13 mouse cellular contexts compared by ENCODE assay signal in the genomic region with DNA sequence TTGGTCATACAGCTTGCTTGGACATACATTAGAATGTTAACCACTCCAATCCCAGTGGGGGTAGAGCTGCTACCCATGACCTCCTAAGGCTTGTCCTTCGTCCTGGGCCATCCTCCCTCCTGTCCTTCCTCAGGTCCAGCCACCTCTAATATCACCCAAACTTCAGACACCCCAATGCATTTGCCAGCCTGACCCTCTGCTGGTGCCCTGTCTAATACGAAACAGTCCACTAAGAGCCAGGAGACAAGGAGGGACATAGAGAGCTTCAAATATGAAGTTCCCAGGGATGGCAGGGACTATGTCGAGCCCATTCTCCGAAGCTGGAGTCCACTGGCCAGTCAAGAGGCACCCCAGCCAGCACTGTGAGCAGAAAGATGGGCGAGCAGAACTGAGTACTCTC. TPM values are rescaled to one million over a fixed set of nuclear protein-coding genes. Genes with fewer than 3 reads are reported as not detected.
DNase-seq lines count a peak whose midpoint lies in the region; ATAC-seq and TF ChIP-seq lines count a peak whose summit lies in the region.
"Had no signal": no experiment of that assay in that cellular context is flagged by ENCODE, and none has a peak within 500 bp of the region (broad histone marks: within the 10 kb centered on the region; RNA-seq: fewer than 3 reads in every experiment).

No protein-coding gene starts in this region.

- intact Hi-C loops in gastrocnemius, adult 2 months (cut with DNase I): no loop called here

- H3K27ac ChIP-seq in gastrocnemius, adult 2 months: 0 out of 2 replicates have a peak overlapping the region, but pooled peaks have one; percentile 97
- H3K27ac ChIP-seq in lung, postnatal 0 days (ENCODE audit: low read length): no peak overlapping the region
- no peak overlapping the region for H3K27ac ChIP-seq in limb, embryonic 10.5 days
- no peak overlapping the region for H3K27ac ChIP-seq in stomach, embryonic 16.5 days (ENCODE audit: low read length)

- peak overlapping the region; percentile 89; the same call in 1 of the 2 replicates for H3K4me2 ChIP-seq in lung, postnatal 0 days (replicated peaks; ENCODE audit: low read depth, low read length)
- H3K4me2 ChIP-seq in stomach, embryonic 16.5 days (ENCODE audit: low read depth, low read length): 0 out of 2 replicates have a peak overlapping the region, but pooled peaks have one; percentile 96

- no peaks in the 10 kb centered on the region for H3K9me3 ChIP-seq in lung, postnatal 0 days (ENCODE audit: low read length)
- peaks cover 3% of the 10 kb centered on the region; the same call in 1 of the 2 replicates for H3K9me3 ChIP-seq in limb, embryonic 10.5 days (replicated peaks)
- H3K9me3 ChIP-seq in stomach, embryonic 16.5 days (replicated peaks; ENCODE audit: control insufficient read depth, low read length): 0 out of 2 replicates have a peak, but pooled peaks cover 5% of the 10 kb centered on the region

- H3K9ac ChIP-seq in lung, postnatal 0 days (replicated peaks; ENCODE audit: low read depth): no peak overlapping the region
- H3K9ac ChIP-seq in stomach, embryonic 16.5 days (ENCODE audit: low read length): no peak overlapping the region

- ATAC-seq in lung, postnatal 0 days: no peak
- ATAC-seq in stomach, embryonic 16.5 days (ENCODE audit: insufficient read depth, low FRiP score): no peak
- ATAC-seq: inflammation-experienced regulatory T-cells, adult 6 months had no signal

- no peaks in the 10 kb centered on the region for H3K27me3 ChIP-seq in lung, postnatal 0 days (replicated peaks; ENCODE audit: insufficient read depth, low read length)
- H3K27me3 ChIP-seq in limb, embryonic 10.5 days (ENCODE audit: low read depth, poor library complexity, severe bottlenecking): peaks cover 16% of the 10 kb centered on the region; the same call in 1 of the 2 replicates
- no peaks in the 10 kb centered on the region for H3K27me3 ChIP-seq in stomach, embryonic 16.5 days (ENCODE audit: control insufficient read depth, insufficient read depth, low read length)

- H3K4me3 ChIP-seq in gastrocnemius, adult 2 months: peak overlapping the region; percentile 95
- no peak overlapping the region for H3K4me3 ChIP-seq in lung, postnatal 0 days (ENCODE audit: low read depth, low read length)
- peak overlapping the region; percentile 87 for H3K4me3 ChIP-seq in limb, embryonic 10.5 days
- H3K4me3 ChIP-seq in stomach, embryonic 16.5 days (replicated peaks; ENCODE audit: low read length): no peak overlapping the region

- no peak for DNase-seq in gastrocnemius, adult 2 months
- no peak for DNase-seq in gastrocnemius, postnatal 25 days
- DNase-seq in lung, postnatal 0 days (ENCODE audit: low spot score): no peak
- DNase-seq in lung, postnatal 36 days: no peak
- DNase-seq in limb, embryonic 10.5 days (ENCODE audit: low spot score): no peak
- no peak for DNase-seq in ovary, adult 18-20 months (ENCODE audit: low spot score)
- no peak for DNase-seq in adrenal gland, postnatal 4 days (ENCODE audit: low spot score in 2 of 2)
- DNase-seq: adrenal gland, adult 8-10 months; lung, adult 2 months had no signal

- no peak for TF ChIP-seq CTCF in gastrocnemius, adult 2 months (IDR thresholded peaks at IDR 0.05)
- TF ChIP-seq CTCF in lung, postnatal 0 days (IDR thresholded peaks at IDR 0.05): no peak

- 85% methylated on average over 5 of the region's 5 CpGs for WGBS in lung, postnatal 0 days
- 84% methylated on average over 5 of the region's 5 CpGs for WGBS in limb, embryonic 10.5 days
- WGBS in stomach, embryonic 16.5 days: 90% methylated on average over 5 of the region's 5 CpGs

- peaks cover 13% of the 10 kb centered on the region for H3K4me1 ChIP-seq in lung, postnatal 0 days (ENCODE audit: insufficient read depth, low read depth, low read length)
- peaks cover 23% of the 10 kb centered on the region for H3K4me1 ChIP-seq in limb, embryonic 10.5 days
- H3K4me1 ChIP-seq in stomach, embryonic 16.5 days (ENCODE audit: control insufficient read depth, insufficient read depth, low read length): peaks cover 13% of the 10 kb centered on the region; the same call in 1 of the 2 replicates

- no peaks in the 10 kb centered on the region for H3K36me3 ChIP-seq in lung, postnatal 0 days (ENCODE audit: insufficient read depth, low read length)
- no peaks in the 10 kb centered on the region for H3K36me3 ChIP-seq in limb, embryonic 10.5 days
- H3K36me3 ChIP-seq in stomach, embryonic 16.5 days (ENCODE audit: control insufficient read depth, insufficient read depth, low read length): no peaks in the 10 kb centered on the region

- no peak for TF ChIP-seq EP300 in lung, postnatal 0 days (IDR thresholded peaks at IDR 0.05)

RNA-seq across cellular contexts. Expression of a gene that starts 0.9 kb away (rescaled TPM):
- 100 to 1,000 TPM; 131 to 149 TPM for total RNA-seq in gastrocnemius, adult 2 months (2021)
- total RNA-seq in gastrocnemius, postnatal 25 days (2021): 100 to 1,000 TPM; 143 to 163 TPM
- 83.1 and 101 TPM in 2 replicates for polyA plus RNA-seq in lung, postnatal 0 days (2015; fragmentation: Nextera tagmentation; extraction: Ambion mirVana)
- 21.2 and 21.7 TPM in 2 replicates for polyA plus RNA-seq in limb, embryonic 10.5 days (2016; fragmentation: Nextera tagmentation; extraction: Ambion mirVana)
- 85.4 and 88.0 TPM in 2 replicates for polyA plus RNA-seq in stomach, embryonic 16.5 days (2015; fragmentation: Nextera tagmentation; extraction: Ambion mirVana)
- total RNA-seq in adrenal gland, postnatal 4 days (2021): 10 to 100 TPM; 54.7 to 56.7 TPM

RNA-seq across cellular contexts. Expression of a gene that starts 28.2 kb away (rescaled TPM):
- not detected for total RNA-seq in gastrocnemius, adult 2 months (2021)
- not detected for total RNA-seq in gastrocnemius, postnatal 25 days (2021)
- polyA plus RNA-seq in lung, postnatal 0 days (2015; fragmentation: Nextera tagmentation; extraction: Ambion mirVana): 1.6 and 2.0 TPM in 2 replicates
- polyA plus RNA-seq in limb, embryonic 10.5 days (2016; fragmentation: Nextera tagmentation; extraction: Ambion mirVana): 0.34 and 0.69 TPM in 2 replicates
- polyA plus RNA-seq in stomach, embryonic 16.5 days (2015; fragmentation: Nextera tagmentation; extraction: Ambion mirVana): 10.0 and 12.1 TPM in 2 replicates
- 1 to 10 TPM; 1.2 to 2.5 TPM for total RNA-seq in adrenal gland, postnatal 4 days (2021)
- total RNA-seq: adrenal gland, adult 8-10 months; layer of hippocampus, postnatal 14 days; neutrophil, adult 5-6 weeks had no signal
- polyA plus RNA-seq: inflammation-experienced regulatory T-cells, adult 6 months had no signal

RNA-seq across cellular contexts. Expression of a gene that starts 44.7 kb away (rescaled TPM):
- not detected for total RNA-seq in gastrocnemius, adult 2 months (2021)
- total RNA-seq in gastrocnemius, postnatal 25 days (2021): not detected
- polyA plus RNA-seq in lung, postnatal 0 days (2015; fragmentation: Nextera tagmentation; extraction: Ambion mirVana): not detected in 2 replicates
- polyA plus RNA-seq in limb, embryonic 10.5 days (2016; fragmentation: Nextera tagmentation; extraction: Ambion mirVana): not detected in 2 replicates
- polyA plus RNA-seq in stomach, embryonic 16.5 days (2015; fragmentation: Nextera tagmentation; extraction: Ambion mirVana): not detected in 2 replicates
- total RNA-seq in adrenal gland, postnatal 4 days (2021): not detected
- total RNA-seq: adrenal gland, adult 8-10 months; layer of hippocampus, postnatal 14 days; neutrophil, adult 5-6 weeks had no signal
- polyA plus RNA-seq: inflammation-experienced regulatory T-cells, adult 6 months; lung, adult 2 months had no signal

Comparison
In these comparisons a context has a peak if more than half of its experiments do, and no peak if none do; other contexts are left out.
1. H3K4me3 ChIP-seq: peak in gastrocnemius, adult 2 months (single experiment) and limb, embryonic 10.5 days (single experiment); none in lung, postnatal 0 days (single experiment) and stomach, embryonic 16.5 days (single experiment).